Mouse (Mus musculus) heart, embryonic 16.5 days (tissue): ENCODE measurements around the gene Nktr. TPM values are rescaled to one million over a fixed set of nuclear protein-coding genes. Genes with fewer than 3 reads are reported as not detected.
A peak's percentile ranks its signal among the peaks of the same experiment; 100 is the strongest.

Experiments used
- ATAC-seq: fragments of 200-750 bp; cut with Nextera tagmentation; replicated peaks from 2 replicates; pipeline ENCODE4 v1.8.0; 2017; ENCODE audit warnings: moderate number of reproducible peaks; ENCODE audit not compliant: insufficient read depth, low FRiP score; ENCODE audit errors: extremely low read depth
- H3K27ac ChIP-seq: fragments of 300-500 bp; sonication (generic); 2 replicates; pipeline ENCODE4 v1.5.1; 2014; ENCODE audit warnings: mild to moderate bottlenecking, low read length, control low read depth, moderate library complexity
- H3K27me3 ChIP-seq: fragments of 300-500 bp; sonication (generic); 2 replicates; pipeline ENCODE4 v1.6.1; 2014; ENCODE audit warnings: low read length, mixed read lengths; ENCODE audit not compliant: control insufficient read depth, insufficient read depth
- H3K36me3 ChIP-seq: fragments of 300-500 bp; sonication (generic); 2 replicates; pipeline ENCODE4 v1.6.1; 2014; ENCODE audit not compliant: control insufficient read depth, insufficient read depth
- H3K4me1 ChIP-seq: fragments of 300-500 bp; sonication (generic); 2 replicates; pipeline ENCODE4 v1.6.1; 2014; ENCODE audit warnings: low read length, mixed read lengths; ENCODE audit not compliant: control insufficient read depth, insufficient read depth
- H3K4me2 ChIP-seq: fragments of 300-500 bp; sonication (generic); 2 replicates; pipeline ENCODE4 v1.6.1; 2014; ENCODE audit warnings: low read depth, mild to moderate bottlenecking, control low read depth, low read length
- H3K4me3 ChIP-seq: fragments of 300-500 bp; sonication (generic); 2 replicates; pipeline ENCODE4 v1.5.1; 2014; ENCODE audit warnings: mild to moderate bottlenecking, control low read depth, low read length
- H3K9ac ChIP-seq: fragments of 300-500 bp; sonication (generic); 2 replicates; pipeline ENCODE4 v1.6.1; 2014; ENCODE audit warnings: low read length, control low read depth
- H3K9me3 ChIP-seq: fragments of 300-500 bp; sonication (generic); replicated peaks from 2 replicates; pipeline ENCODE4 v1.6.1; 2016; ENCODE audit warnings: low read length; ENCODE audit not compliant: control insufficient read depth
- WGBS: fragments of 180-500 bp; shearing (Covaris S2); extraction: QIAGEN DNeasy Blood & Tissue Kit; methylation state at CpG from one replicate; pipeline ENCODE4 v1.1.7; 2014; 5-methylcytosine and 5-hydroxymethylcytosine counted together
- polyA plus RNA-seq: library from polyadenylated mRNA; unstranded; fragments of >200 nt; fragmentation: Nextera tagmentation; extraction: Ambion mirVana; gene quantifications from 2 replicates; pipeline ENCODE4 v1.2.1, GENCODE M21; 2015

Nktr gene
- polyA plus RNA-seq, 1 experiment from 2014 or later, result 45.3 TPM

- Histone ChIP-seq H3K27me3 (no peaks in the 10 kb centered on the region), H3K9ac (no peak overlapping the region), H3K27ac (no peak overlapping the region), H3K4me2 (no peak overlapping the region), H3K4me1 (peaks cover 13% of the 10 kb centered on the region), H3K9me3 (no peaks in the 10 kb centered on the region), H3K4me3 (no peak overlapping the region), H3K36me3 (peaks cover 52% of the 10 kb centered on the region)
- 84% methylated on average over 16 of the region's 16 CpGs for WGBS
- no peak for ATAC-seq
Measured at GRCm38 (mm10) chr9:121765166-121765855, 46.3 kb downstream of the Nktr start.

DNA sequence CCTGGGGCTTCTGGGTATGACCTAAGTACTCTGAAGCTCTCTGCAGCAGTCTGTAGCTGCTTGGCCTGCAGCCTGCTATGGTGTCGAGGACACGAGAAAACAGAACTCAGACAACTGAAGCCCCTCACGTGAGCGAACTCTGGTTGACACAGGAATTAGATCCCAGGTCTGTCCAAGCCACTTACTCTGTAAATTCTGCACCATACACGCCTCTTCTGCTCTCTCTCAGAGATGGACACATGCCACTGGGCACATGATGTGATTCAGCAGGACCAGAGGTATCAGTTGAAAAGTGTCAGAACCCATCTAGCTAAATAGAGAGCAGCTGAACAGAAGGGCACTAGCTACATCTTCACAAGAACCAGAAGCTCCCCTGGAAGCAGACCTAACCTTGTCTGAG lies 53.4 kb downstream of the Nktr start:
- Histone ChIP-seq H3K27ac (0 out of 2 replicates have a peak overlapping the region, but pooled peaks have one; percentile 10), H3K4me1 (peaks cover 17% of the 10 kb centered on the region), H3K9me3 (no peaks in the 10 kb centered on the region), H3K9ac (0 out of 2 replicates have a peak overlapping the region, but pooled peaks have one; percentile 4), H3K4me2 (no peak overlapping the region), H3K27me3 (peaks cover 9% of the 10 kb centered on the region), H3K36me3 (peaks cover 9% of the 10 kb centered on the region), H3K4me3 (no peak overlapping the region)
- ATAC-seq, result no peak
- WGBS, result 50% methylated on average over 5 of the region's 5 CpGs

DNA sequence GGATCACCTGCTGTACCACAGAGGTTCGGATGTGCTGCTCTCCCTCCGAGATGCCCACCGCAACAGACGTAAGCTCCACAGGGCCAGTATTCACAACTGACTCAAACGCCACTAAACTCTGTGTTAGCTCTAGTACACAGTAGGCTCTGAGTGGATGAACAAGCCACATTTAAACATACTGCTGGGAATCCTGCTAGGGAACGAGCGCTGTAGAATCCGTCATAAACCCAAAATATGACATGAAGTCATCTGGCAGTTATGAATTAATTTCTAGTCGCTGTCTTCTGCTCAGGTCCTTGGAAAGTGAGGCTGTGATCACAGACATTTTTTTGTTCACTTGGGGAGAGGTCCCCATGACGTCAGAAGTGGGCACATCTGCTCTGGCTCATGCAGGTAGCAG lies 57.0 kb downstream of the Nktr start:
- Histone ChIP-seq H3K4me1 (peaks cover 26% of the 10 kb centered on the region), H3K4me2 (peak overlapping the region; percentile 44; the same call in 1 of the 2 replicates), H3K9me3 (no peaks in the 10 kb centered on the region), H3K27me3 (peaks cover 32% of the 10 kb centered on the region), H3K27ac (peak overlapping the region; percentile 85), H3K36me3 (no peaks in the 10 kb centered on the region), H3K9ac (peak overlapping the region; percentile 55), H3K4me3 (no peak overlapping the region)
- 67% methylated on average over 10 of the region's 10 CpGs for WGBS
- no peak for ATAC-seq

DNA sequence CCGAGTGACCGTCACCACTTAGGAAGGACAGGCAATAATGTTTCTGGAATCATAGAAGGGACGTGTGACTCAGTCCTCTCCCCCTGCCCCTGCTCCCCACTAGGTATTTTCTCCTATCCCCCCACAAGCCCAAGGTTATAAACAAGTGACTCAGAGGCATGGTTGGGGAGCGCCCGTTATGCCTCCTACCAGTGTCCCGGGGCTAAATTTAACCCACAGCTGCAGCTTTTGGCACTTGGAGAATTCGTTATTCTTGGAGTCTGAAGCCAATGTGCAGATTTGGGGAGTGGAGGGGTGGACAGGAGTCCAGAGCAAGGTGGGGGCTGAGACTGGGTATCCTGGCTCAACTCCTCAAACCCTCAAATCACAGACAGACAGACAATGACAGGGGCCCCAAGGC lies 57.5 kb downstream of the Nktr start:
- peak; percentile 63 for ATAC-seq
- 47% methylated on average over 7 of the region's 7 CpGs for WGBS

DNA sequence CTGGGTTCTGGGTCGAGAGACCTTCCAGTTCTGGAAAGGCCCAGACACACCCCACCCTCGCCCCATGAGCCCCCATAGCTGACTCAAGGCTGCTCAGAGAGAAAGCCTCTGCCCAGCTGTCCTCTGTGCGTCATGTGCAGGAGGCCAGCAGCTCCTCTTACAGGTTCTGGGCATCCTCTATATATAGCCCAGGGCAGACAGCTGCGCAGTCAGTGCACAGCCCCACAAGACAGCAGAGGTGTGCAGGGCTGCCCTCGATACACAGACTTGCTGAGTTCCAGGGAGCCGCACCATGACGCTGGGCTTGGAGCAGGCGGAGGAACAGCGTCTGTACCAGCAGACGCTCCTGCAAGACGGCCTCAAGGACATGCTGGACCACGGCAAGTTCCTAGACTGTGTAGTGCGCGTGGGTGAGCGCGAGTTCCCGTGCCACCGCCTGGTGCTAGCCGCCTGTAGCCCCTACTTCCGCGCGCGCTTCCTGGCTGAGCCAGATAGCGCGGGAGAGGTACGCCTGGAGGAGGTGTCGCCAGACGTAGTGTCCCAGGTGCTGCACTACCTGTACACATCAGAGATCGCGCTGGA lies 58.6 kb downstream of the Nktr start, which contains the start of gene Klhl40:
Klhl40 (plus strand) TSS at position 124 of the 582 bp plus-strand sequence.
- ATAC-seq, result 0 out of 2 replicates have a peak, but pooled peaks have one; percentile 35
- H3K9ac ChIP-seq, result peak within 1 kb of the TSS; percentile 63
- H3K27me3 ChIP-seq, result peaks cover 32% of the 10 kb centered on the region
- H3K27ac ChIP-seq, result peak within 1 kb of the TSS; percentile 85
- peak within 1 kb of the TSS; percentile 49 for H3K4me3 ChIP-seq
- peaks cover 27% of the 10 kb centered on the region for H3K4me1 ChIP-seq
- no peaks in the 10 kb centered on the region for H3K36me3 ChIP-seq
- WGBS, result 12% methylated on average over 30 of the region's 30 CpGs
- peak within 1 kb of the TSS; percentile 84 for H3K4me2 ChIP-seq
- no peaks in the 10 kb centered on the region for H3K9me3 ChIP-seq

More for the DNA sequence above, 57.5 kb downstream of the Nktr start:
- H3K36me3 ChIP-seq, result no peaks in the 10 kb centered on the region
- H3K27me3 ChIP-seq, result peaks cover 32% of the 10 kb centered on the region
- H3K27ac ChIP-seq, result peak overlapping the region; percentile 85
- peak overlapping the region; percentile 44; the same call in 1 of the 2 replicates for H3K4me2 ChIP-seq
- no peaks in the 10 kb centered on the region for H3K9me3 ChIP-seq
- H3K9ac ChIP-seq, result peak overlapping the region; percentile 55
- no peak overlapping the region for H3K4me3 ChIP-seq
- H3K4me1 ChIP-seq, result peaks cover 26% of the 10 kb centered on the region

GRCm38 (mm10) chr9:121778066-121778624 lies 59.2 kb downstream of the Nktr start:
- peaks cover 32% of the 10 kb centered on the region for H3K27me3 ChIP-seq
- WGBS, result 11% methylated on average over 54 of the region's 54 CpGs
- H3K9ac ChIP-seq, result peak overlapping the region; percentile 63
- 0 out of 2 replicates have a peak, but pooled peaks have one; percentile 4 for ATAC-seq
- H3K4me2 ChIP-seq, result peak overlapping the region; percentile 84
- peak overlapping the region; percentile 49 for H3K4me3 ChIP-seq
- H3K27ac ChIP-seq, result no peak overlapping the region
- H3K4me1 ChIP-seq, result peaks cover 28% of the 10 kb centered on the region
- H3K9me3 ChIP-seq, result no peaks in the 10 kb centered on the region
- H3K36me3 ChIP-seq, result no peaks in the 10 kb centered on the region

- no peaks in the 10 kb centered on the region for H3K9me3 ChIP-seq
- H3K27ac ChIP-seq, result no peak overlapping the region
- no peak overlapping the region for H3K4me2 ChIP-seq
- 0 out of 2 replicates have a peak, but pooled peaks have one; percentile 43 for ATAC-seq
- 0 out of 2 replicates have a peak, but pooled peaks cover 4% of the 10 kb centered on the region for H3K27me3 ChIP-seq
- 76% methylated on average over 12 of the region's 12 CpGs for WGBS
- no peaks in the 10 kb centered on the region for H3K36me3 ChIP-seq
- H3K9ac ChIP-seq, result no peak overlapping the region
- no peak overlapping the region for H3K4me3 ChIP-seq
- peaks cover 2% of the 10 kb centered on the region; the same call in 1 of the 2 replicates for H3K4me1 ChIP-seq
Measured at GRCm38 (mm10) chr9:121784801-121785200, 65.8 kb downstream of the Nktr start.

DNA sequence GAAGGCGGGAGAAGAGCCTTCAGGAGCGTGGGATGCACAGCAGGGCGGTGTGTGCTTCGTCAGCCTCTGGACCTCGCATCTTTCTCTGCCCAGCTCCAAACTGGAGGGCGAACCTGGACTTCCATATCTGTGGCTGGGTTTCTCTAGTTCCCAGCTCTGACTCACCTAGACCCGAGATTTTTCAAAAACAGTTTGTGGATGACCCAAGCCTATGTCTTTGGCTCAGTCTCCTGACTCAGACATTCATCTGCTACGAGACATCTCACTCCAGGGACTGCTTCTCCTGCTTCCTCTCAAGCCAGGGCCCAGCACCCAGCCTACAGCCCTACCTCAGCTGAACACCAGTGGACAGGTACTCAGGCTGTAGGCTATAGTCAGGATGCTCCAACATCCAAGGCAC lies 66.3 kb downstream of the Nktr start:
- no peaks in the 10 kb centered on the region for H3K9me3 ChIP-seq
- no peak overlapping the region for H3K4me3 ChIP-seq
- H3K4me1 ChIP-seq, result peaks cover 2% of the 10 kb centered on the region; the same call in 1 of the 2 replicates
- 83% methylated on average over 8 of the region's 8 CpGs for WGBS
- H3K36me3 ChIP-seq, result no peaks in the 10 kb centered on the region
- no peak overlapping the region for H3K27ac ChIP-seq
- H3K4me2 ChIP-seq, result no peak overlapping the region
- H3K9ac ChIP-seq, result no peak overlapping the region
- H3K27me3 ChIP-seq, result 0 out of 2 replicates have a peak, but pooled peaks cover 3% of the 10 kb centered on the region
- no peak for ATAC-seq

DNA sequence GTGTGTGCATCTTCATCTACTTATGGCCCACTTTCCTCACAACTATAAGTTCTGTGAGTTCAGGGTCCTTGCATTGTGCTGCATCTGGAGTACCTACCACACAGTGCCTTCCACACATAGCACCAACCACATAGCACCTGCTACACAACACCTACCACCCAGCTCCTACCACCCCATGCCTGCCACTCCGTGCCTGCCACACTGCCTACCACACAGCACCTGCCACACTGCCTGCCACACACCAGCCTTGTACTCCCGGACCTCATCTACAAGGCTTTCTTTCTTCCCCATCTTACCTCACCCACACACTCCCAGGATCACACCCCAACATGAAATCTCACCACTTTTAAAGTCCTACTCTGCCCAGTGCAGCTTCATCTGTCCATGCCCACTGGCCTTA lies 67.4 kb downstream of the Nktr start:
- H3K27me3 ChIP-seq, result no peaks in the 10 kb centered on the region
- no peak overlapping the region for H3K4me2 ChIP-seq
- H3K9ac ChIP-seq, result no peak overlapping the region
- WGBS, result 79% methylated on average over 2 of the region's 2 CpGs
- H3K36me3 ChIP-seq, result no peaks in the 10 kb centered on the region
- peaks cover 12% of the 10 kb centered on the region for H3K4me1 ChIP-seq
- no peak overlapping the region for H3K27ac ChIP-seq
- H3K4me3 ChIP-seq, result no peak overlapping the region
- no peak for ATAC-seq
- H3K9me3 ChIP-seq, result no peaks in the 10 kb centered on the region
